Mouse (Mus musculus) cerebellum, adult 8-10 months (tissue): ENCODE data around the gene Osgin1.

Source experiments
- DNase-seq: peaks from one replicate; pipeline ENCODE4 v3.0.0; 2022

Osgin1 gene

DNA sequence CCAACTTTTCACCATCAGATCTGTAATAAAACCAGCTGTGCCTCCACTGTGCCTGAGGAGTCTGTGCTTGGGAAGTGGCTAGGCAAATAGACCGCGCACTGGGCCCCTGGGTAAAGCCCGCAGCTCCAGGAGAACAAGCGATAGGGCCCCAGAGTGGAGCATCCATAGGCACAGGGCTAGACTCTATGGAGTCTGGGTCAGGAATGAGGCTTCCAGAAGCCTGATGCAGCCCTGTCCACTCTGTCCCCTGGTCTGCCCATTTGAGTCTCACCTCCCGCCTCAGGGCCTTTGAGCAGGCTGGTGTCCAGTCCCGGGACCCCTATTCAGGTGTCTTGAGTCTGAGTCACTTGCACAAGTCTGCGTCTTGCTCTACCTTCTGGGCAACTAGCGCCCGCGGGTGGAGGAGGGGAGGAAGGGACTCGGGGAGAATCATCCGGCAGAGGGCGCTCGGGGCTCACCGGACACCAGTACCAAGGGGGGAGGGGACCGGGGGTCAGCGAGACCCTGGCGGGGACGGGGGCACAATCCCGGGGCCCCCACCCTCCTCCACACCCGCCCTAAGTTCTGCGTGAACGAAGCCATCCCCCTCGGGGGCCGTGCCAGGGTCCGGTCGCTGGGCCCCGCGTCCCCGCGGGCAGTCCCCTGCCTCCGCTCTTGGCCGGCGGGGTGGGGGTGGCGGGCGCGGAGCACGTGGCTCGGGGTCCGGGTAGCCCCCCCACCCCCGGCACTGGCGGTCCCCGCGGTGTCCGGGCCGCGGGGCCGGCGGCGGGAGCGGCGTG, 12.5 kb downstream of the Osgin1 start, which contains the start of gene Necab2:
Gene Necab2, plus strand, starts transcription at position 509 of the 779 bp plus-strand sequence.
- peak; percentile 67 for DNase-seq

DNA sequence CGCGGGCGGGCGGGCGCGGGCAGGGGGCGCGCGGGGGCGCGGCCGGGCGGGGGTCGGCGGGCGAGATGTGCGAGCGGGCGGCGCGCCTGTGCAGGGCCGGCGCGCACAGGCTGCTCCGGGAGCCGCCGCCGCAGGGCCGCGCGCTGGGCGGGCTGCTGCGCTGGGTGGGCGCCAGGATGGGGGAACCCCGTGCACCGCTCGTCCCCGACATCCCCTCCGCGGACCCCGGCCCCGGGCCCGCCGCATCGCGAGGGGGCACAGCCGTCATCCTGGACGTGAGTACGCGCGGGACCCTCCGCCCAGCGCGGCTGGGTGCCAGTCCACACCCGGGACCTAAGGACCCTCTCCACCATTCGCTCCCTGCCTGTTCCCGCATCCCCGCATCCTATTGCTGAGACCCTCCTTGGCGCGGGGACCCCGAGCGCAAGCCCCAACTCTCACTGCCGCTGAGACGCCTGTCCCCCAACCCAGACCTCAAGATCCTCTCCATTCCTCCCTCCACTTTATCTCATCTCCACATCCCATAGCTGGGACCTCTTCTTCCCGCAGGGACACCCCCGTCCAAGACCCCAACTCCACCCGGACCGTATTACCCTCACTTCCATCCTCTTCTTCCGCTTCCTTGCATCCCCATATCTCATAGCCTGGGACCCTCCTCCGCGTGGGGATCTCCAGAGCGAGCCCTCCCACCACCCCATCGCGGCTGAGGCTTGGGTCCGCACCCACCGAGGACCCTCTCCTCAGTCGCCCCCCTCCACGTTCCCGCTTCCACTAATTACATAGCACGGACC, 13.3 kb downstream of the Osgin1 start:
- no peak for DNase-seq

DNA sequence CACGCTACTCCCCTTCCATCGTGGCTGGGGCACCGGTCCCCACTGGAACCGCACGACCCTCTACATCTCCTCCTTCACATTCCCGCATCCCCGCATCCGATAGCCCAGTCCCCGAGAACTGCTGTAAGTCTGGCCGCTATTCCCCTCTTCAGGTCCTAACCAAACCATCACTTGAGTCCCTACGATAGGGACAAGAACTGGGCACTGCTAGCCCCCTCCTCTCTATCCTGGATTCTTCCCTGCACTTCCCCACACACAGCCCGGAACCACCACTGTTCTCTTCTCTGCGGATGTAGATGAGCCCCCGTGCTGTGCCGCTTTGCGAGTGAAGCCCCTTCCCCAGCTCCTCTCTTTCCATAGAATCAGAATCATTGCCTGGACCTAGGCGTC, 13.9 kb downstream of the Osgin1 start:
- no peak for DNase-seq

DNA sequence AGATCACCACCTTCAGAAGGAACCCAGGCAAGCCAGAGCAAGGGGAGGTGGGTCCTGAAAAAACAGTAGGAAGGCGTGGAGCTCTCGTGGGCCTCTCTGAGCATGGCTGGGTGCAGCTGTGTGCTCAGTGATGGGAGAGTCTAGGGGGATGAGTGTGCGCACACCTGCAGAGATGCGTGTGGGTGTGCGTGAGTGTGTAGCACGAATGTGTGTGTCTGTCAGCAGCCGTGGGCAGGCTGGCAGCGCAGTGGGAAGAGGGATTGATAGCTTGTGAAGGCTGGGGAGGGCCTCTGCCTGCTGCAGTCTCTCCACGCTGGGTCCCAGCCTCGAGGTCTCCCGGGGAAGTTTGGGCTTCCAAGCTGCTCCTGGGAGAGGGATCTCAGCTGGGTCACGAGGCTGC, 15.7 kb downstream of the Osgin1 start:
- DNase-seq: no peak

DNA sequence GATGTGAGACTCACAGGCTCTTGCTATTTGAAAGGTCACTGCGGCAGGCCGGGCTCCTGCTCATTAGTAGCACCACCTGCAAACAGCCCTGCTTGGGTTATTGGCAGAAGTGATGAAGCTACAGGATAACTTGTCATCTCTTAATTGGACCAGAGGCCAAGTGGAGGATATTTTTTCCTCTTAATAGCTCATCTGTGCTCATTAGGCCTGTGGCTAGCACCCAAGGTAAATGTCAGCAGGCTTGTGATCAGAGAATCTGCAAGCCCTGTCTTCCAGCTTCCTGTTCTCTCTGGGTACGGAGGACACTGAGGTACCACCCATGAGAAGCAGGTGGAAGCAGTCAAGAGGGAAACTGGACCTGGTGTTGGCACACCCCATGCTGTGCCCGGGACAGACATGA, 17.2 kb downstream of the Osgin1 start:
- no peak for DNase-seq

DNA sequence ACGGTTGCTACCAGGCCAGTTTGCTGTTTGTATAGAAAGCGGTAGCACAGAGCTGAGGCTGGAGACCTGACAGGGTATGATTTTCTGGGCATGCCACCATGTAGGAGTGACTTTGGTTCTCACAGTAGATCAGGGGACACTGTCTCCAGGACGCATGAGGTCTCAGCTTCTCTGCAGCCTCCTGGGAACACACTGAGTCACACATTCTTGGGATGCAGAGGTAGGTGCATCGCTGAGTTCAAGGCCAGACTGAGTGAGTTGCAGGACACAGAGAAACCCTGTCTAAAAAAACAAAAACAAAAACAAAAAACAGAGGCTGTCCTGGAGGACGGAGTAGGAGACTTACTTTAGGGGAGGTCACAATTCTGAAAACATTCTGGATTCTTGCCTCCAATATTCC, 19.0 kb downstream of the Osgin1 start:
- DNase-seq: no peak

DNA sequence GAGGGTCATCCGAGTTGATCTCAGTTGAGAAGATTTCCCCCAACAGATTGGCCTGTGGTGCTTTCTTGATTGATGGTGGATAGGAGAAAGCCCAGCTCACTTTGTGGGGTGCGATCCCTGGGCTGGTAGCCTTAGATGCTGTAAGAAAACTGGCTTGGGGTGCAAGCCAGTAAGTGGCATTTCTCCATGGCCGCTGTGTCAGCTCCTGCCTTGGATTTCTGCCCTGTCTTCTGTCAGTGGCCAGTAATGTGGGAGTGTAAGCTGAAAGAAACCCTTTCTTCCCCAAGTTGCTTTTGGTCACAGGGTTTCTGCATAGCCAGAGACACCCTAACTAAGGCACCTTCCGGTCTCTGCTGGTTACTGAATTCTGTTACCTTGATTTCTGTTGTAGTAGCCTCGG, 22.1 kb downstream of the Osgin1 start:
- no peak for DNase-seq

DNA sequence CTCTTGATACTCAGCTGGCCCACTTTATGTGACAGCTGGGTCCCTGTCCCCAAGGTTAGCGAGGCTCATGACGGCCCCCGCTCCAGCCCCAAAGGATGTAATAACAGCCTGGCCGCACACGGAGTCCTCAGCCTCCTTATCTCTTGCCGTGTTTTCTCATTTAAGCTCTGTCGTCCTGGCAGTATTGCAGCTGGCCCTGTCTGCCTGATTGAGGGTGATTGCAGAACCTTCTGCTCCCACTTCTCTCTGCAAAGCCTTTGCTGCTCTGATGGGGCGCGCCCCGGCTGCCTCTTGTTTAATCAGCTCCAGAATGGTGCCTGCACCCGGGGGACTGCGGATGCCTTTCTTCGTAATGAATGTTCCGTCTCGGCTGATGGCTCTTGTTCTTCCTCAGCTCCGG, 25.8 kb downstream of the Osgin1 start:
- no peak for DNase-seq

DNA sequence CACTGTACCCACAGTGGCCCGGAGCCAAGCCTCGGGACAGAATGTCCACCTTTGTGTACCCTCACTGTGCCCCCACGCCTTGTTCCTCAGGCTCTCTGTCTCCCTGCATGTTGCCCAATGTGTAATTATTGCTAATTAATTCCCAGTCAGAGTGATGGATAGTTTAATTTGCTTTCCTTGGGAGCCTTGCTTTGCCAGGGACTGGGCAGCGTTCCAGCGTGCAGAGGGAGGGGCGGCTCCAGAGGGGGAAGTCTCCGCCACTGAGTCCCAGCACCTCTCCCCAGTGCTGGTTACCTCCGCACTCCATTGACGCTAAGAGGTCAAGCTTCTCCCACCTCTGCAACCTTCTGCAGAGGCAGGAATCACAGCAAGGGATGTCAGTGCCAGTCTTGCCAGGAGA, 27.4 kb downstream of the Osgin1 start:
- DNase-seq: no peak

DNA sequence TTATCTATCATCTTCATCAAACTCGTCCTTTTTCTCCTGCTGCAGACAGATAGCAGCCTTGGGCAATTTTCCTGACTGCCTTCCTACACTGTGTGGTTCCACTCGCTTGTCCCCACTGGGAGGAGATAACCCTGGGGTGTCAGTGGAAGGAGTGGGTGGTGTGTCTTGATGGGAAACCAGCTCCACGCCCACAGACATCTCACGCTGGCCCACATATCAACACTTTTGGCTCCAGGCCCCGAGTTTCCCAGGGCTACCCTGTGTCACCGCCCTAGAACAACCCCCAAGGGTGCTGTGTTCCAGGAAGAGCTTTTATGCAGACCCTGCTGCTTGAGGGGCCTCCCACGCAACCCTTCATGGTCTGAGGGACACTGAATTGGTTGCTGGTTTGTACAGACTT, 29.8 kb downstream of the Osgin1 start:
- no peak for DNase-seq

DNA sequence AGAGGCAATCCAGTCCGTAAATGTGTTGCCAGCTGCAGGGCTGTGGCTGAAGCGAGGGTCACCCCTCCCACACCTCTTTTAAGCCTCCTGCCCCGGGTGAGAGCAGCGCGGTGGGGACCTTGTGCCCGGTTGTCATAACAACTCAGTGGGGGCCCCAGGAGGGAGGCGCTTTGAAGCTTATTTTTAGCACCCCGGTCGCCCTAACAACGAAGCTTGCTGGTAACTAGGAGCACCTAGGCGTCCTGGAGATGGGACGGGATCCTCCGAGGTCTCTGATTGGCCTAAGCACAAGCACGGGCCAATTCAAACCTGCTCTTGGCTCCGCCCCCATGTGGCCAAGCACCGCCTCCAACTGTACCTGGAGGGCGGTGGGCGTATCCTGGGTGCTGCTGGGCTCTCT, 32.2 kb downstream of the Osgin1 start:
- no peak for DNase-seq

DNA sequence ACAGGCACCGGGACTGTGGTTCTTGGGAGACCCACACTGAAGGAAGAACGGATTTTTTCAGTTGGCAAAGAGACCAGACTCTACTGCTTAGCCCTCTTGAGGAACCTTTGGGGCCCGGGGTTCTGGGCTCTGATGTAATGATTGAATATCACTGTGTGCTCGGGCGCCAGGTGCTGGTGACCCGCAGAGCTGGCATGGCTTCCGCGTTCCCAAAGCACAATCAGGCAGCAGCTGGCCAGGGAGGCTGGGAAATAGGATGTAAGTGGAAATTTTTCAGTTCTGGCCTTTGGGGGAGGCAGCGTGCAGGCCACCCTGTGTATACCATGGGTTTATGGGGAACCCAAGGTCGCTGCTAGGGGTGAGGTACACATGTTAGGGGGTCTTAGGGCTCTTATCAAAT, 32.9 kb downstream of the Osgin1 start:
- no peak for DNase-seq

DNA sequence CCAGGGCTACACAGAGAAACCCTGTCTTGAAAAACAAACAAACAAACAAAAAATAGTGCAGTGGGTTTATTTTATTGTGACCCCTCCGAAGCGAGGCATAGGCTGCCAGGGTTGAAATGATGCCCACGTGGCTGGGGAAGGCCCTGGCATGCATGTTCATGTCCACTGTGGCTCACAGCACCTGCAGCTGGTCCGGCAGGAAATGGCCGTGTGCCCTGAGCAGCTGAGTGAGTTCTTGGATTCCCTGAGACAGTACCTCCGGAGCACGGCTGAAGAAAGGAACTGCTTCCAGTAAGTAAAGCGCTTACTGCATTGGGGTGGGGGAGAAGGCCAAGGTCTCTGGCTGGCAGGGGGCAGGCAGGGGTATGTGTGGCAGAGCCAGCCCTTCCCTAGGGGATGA, 34.2 kb downstream of the Osgin1 start:
- DNase-seq: no peak

DNA sequence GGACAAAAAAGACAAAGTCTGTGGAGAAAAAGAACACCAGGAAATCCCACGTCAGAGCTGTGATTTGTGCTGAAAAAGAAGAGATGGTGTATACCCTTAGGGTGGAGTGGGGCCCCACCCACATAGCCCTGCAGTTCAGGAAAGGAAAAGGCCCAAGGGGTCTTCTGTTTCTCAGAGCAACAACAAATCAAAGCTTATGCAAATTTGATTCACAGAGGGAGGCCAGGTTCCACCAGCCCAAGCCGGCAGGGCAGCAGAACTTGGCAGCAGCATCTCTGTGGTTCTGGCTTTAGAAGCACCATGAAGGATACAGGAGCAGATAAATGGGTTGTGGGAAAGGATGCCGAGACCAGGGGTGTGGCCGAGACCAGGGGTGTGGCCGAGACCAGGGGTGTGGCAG, 44.8 kb downstream of the Osgin1 start:
- no peak for DNase-seq

DNA sequence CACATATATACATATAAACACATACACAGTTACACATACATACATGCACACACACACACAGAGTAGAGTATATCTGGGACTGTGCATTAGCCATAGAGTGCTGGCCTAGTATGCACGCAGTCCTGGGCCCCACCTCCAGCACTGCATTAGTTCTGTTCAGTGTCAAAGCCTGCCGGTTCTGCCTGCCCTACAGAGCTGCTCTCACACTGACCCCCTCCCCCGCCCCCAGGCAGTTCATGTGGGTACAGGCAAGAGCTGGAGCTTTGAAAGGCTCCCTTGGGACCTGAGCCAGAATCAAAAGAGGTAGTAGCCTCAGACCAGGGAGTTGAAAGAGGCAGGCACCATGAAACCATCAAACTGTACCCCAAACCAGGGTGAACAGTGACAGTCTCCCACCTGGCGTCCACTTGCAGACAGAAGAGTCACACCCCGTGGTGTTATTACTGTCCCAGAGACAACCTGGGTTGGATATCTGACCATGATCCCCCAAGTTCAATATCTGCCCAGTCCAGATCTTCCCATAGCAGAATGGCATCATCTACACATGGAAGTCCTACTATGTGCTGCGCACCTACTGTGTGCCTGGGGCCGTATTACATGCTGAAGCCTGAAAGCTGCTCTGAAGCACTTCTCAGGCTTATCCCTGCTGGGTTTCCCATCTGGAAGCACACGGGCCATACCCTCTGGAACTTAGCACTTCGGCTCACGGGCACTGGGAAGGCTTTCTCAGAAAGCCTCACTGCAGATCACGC, 50.4 kb downstream of the Osgin1 start:
- no peak for DNase-seq

DNA sequence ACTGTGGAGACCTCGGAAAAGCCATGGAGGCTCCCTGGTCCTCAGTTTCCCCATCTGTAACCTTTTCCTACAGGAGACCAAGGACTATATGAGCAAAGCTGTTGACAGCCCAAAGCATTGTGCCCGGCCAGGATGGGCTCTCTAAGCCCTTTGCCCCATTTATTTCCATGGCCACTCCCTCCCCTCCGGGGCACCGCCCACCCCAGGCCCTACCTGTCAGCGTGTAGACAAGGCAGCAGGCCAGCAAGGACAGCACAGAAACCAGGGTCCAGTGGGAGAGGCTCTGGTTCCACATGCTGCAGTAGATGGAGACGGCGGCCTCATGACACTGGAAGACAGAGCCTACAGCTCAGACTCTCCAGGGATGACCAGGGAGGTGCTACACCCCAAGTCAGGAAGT, 53.2 kb downstream of the Osgin1 start:
- no peak for DNase-seq
